ENCODE assay signal across 22 mouse cellular contexts in the genomic region with DNA sequence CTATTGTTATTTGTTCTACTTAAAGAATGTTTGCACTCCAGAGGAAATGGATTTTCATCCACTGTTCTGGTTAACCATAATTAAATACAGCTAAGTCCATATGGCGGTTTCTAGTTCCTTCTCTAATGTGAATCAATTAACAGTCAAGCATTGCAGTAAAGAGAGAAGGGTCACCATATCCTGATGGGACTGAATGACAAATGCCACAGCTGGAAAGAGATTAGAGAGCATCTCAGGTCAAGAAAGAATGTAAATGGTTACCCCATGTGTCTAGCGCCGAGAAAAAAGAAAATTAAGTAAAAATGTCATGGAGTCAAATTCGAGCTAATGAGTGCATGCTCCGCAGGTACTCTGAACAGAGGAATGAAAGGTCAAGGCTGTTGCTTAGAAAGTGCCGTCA.
A peak's percentile ranks its signal among the peaks of the same experiment; 100 is the strongest.
DNase-seq lines count a peak whose midpoint lies in the region; ATAC-seq and TF ChIP-seq lines count a peak whose summit lies in the region.
"Had no signal": no experiment of that assay in that cellular context is flagged by ENCODE, and none has a peak within 500 bp of the region (broad histone marks: within the 10 kb centered on the region; RNA-seq: fewer than 3 reads in every experiment).

No protein-coding gene starts in this region.

- H3K36me3 ChIP-seq in forebrain, embryonic 13.5 days (ENCODE audit: poor library complexity, severe bottlenecking) = no peaks in the 10 kb centered on the region
- no peaks in the 10 kb centered on the region for H3K36me3 ChIP-seq in forebrain, embryonic 12.5 days (replicated peaks)
- no peaks in the 10 kb centered on the region for H3K36me3 ChIP-seq in midbrain, embryonic 13.5 days
- no peaks in the 10 kb centered on the region for H3K36me3 ChIP-seq in midbrain, postnatal 0 days (ENCODE audit: insufficient read depth, low read length)
- H3K36me3 ChIP-seq in neural tube, embryonic 15.5 days = no peaks in the 10 kb centered on the region
- H3K36me3 ChIP-seq: heart, embryonic 10.5 days; heart, embryonic 13.5 days had no signal

- DNase-seq in midbrain, postnatal 0 days (ENCODE audit: low spot score) = no peak
- no peak for DNase-seq in neural tube, embryonic 10.5 days (ENCODE audit: extremely low spot score, low spot score)
- DNase-seq: adrenal gland, adult 8-10 months; adrenal gland, postnatal 25 days; cerebellum, adult 18-20 months; cerebellum, adult 9-10 months; cerebellum, postnatal 14 days; gastrocnemius, postnatal 10 days; gastrocnemius, postnatal 36 days; heart, adult 2 months; heart, postnatal 14 days; heart, postnatal 4 days had no signal

- no peak overlapping the region for H3K9ac ChIP-seq in forebrain, embryonic 13.5 days
- no peak overlapping the region for H3K9ac ChIP-seq in forebrain, embryonic 12.5 days
- H3K9ac ChIP-seq in midbrain, embryonic 13.5 days (replicated peaks) = no peak overlapping the region
- H3K9ac ChIP-seq in midbrain, postnatal 0 days (replicated peaks; ENCODE audit: low read length, poor library complexity, severe bottlenecking) = no peak overlapping the region
- H3K9ac ChIP-seq in neural tube, embryonic 15.5 days (replicated peaks) = no peak overlapping the region
- H3K9ac ChIP-seq: heart, embryonic 13.5 days; hindbrain, embryonic 14.5 days had no signal

- H3K4me3 ChIP-seq in forebrain, embryonic 13.5 days = no peak overlapping the region
- no peak overlapping the region for H3K4me3 ChIP-seq in forebrain, embryonic 12.5 days (replicated peaks)
- H3K4me3 ChIP-seq in midbrain, embryonic 13.5 days (replicated peaks) = no peak overlapping the region
- H3K4me3 ChIP-seq in midbrain, postnatal 0 days (ENCODE audit: low read depth, low read length) = no peak overlapping the region
- H3K4me3 ChIP-seq in neural tube, embryonic 15.5 days (replicated peaks) = no peak overlapping the region
- H3K4me3 ChIP-seq: heart, adult 2 months; heart, embryonic 10.5 days; heart, embryonic 13.5 days had no signal

- TF ChIP-seq CTCF in midbrain, postnatal 0 days (IDR thresholded peaks at IDR 0.05) = no peak

- no peaks in the 10 kb centered on the region for H3K4me1 ChIP-seq in forebrain, embryonic 13.5 days
- no peaks in the 10 kb centered on the region for H3K4me1 ChIP-seq in forebrain, embryonic 12.5 days
- H3K4me1 ChIP-seq in midbrain, embryonic 13.5 days (replicated peaks) = no peaks in the 10 kb centered on the region
- H3K4me1 ChIP-seq in midbrain, postnatal 0 days (ENCODE audit: insufficient read depth, low read length) = no peaks in the 10 kb centered on the region
- no peaks in the 10 kb centered on the region for H3K4me1 ChIP-seq in neural tube, embryonic 15.5 days
- H3K4me1 ChIP-seq: heart, embryonic 10.5 days; heart, embryonic 13.5 days had no signal

- peak; percentile 66; the same call in 1 of the 2 replicates for ATAC-seq in forebrain, embryonic 13.5 days
- no peak; the same call in 1 of the 2 replicates for ATAC-seq in forebrain, embryonic 12.5 days (ENCODE audit: low FRiP score)
- ATAC-seq in midbrain, embryonic 13.5 days = peak; percentile 34; the same call in 1 of the 2 replicates
- ATAC-seq in midbrain, postnatal 0 days (ENCODE audit: low FRiP score) = no peak
- peak; percentile 24; the same call in 1 of the 2 replicates for ATAC-seq in neural tube, embryonic 15.5 days (ENCODE audit: low FRiP score)
- ATAC-seq: activated CD4-positive, CD25-positive, alpha-beta regulatory T cell, adult 4 months; hindbrain, postnatal 0 days; inflammation-experienced regulatory T-cells, adult 6 months had no signal

- 57% methylated on average over 6 of the region's 6 CpGs for WGBS in forebrain, embryonic 13.5 days
- WGBS in forebrain, embryonic 12.5 days = 60% methylated on average over 6 of the region's 6 CpGs
- 61% methylated on average over 6 of the region's 6 CpGs for WGBS in midbrain, embryonic 13.5 days
- 67% methylated on average over 6 of the region's 6 CpGs for WGBS in midbrain, postnatal 0 days
- 67% methylated on average over 6 of the region's 6 CpGs for WGBS in neural tube, embryonic 15.5 days

- H3K27me3 ChIP-seq in forebrain, embryonic 13.5 days = no peaks in the 10 kb centered on the region
- H3K27me3 ChIP-seq in forebrain, embryonic 12.5 days = no peaks in the 10 kb centered on the region
- H3K27me3 ChIP-seq in midbrain, embryonic 13.5 days = no peaks in the 10 kb centered on the region
- no peaks in the 10 kb centered on the region for H3K27me3 ChIP-seq in midbrain, postnatal 0 days (ENCODE audit: insufficient read depth, low read length)
- no peaks in the 10 kb centered on the region for H3K27me3 ChIP-seq in neural tube, embryonic 15.5 days (replicated peaks)
- H3K27me3 ChIP-seq: heart, embryonic 13.5 days had no signal

- H3K27ac ChIP-seq in forebrain, embryonic 13.5 days = no peak overlapping the region
- no peak overlapping the region for H3K27ac ChIP-seq in forebrain, embryonic 12.5 days
- no peak overlapping the region for H3K27ac ChIP-seq in midbrain, embryonic 13.5 days
- H3K27ac ChIP-seq in midbrain, postnatal 0 days (ENCODE audit: low read depth, low read length) = no peak overlapping the region
- no peak overlapping the region for H3K27ac ChIP-seq in neural tube, embryonic 15.5 days (replicated peaks)
- H3K27ac ChIP-seq: heart, adult 2 months; heart, embryonic 10.5 days; heart, embryonic 13.5 days; hindbrain, embryonic 14.5 days; hindbrain, postnatal 0 days had no signal

- no peak overlapping the region for H3K4me2 ChIP-seq in forebrain, embryonic 13.5 days
- no peak overlapping the region for H3K4me2 ChIP-seq in forebrain, embryonic 12.5 days
- H3K4me2 ChIP-seq in midbrain, embryonic 13.5 days (replicated peaks) = no peak overlapping the region
- no peak overlapping the region for H3K4me2 ChIP-seq in midbrain, postnatal 0 days (ENCODE audit: low read depth, low read length, poor library complexity, severe bottlenecking)
- no peak overlapping the region for H3K4me2 ChIP-seq in neural tube, embryonic 15.5 days
- H3K4me2 ChIP-seq: heart, embryonic 13.5 days; hindbrain, embryonic 14.5 days had no signal

- no peaks in the 10 kb centered on the region for H3K9me3 ChIP-seq in forebrain, embryonic 13.5 days (replicated peaks)
- H3K9me3 ChIP-seq in forebrain, embryonic 12.5 days = no peaks in the 10 kb centered on the region
- H3K9me3 ChIP-seq in midbrain, embryonic 13.5 days = no peaks in the 10 kb centered on the region
- no peaks in the 10 kb centered on the region for H3K9me3 ChIP-seq in midbrain, postnatal 0 days (ENCODE audit: low read length)
- H3K9me3 ChIP-seq in neural tube, embryonic 15.5 days (replicated peaks) = no peaks in the 10 kb centered on the region
- H3K9me3 ChIP-seq: heart, embryonic 10.5 days; heart, embryonic 13.5 days had no signal

Comparison
In these comparisons a context has a peak if more than half of its experiments do, and no peak if none do; other contexts are left out.
1. ATAC-seq: peak in forebrain, embryonic 13.5 days (single experiment), midbrain, embryonic 13.5 days (single experiment) and neural tube, embryonic 15.5 days (single experiment); none in forebrain, embryonic 12.5 days (single experiment) and midbrain, postnatal 0 days (single experiment).